Mouse (Mus musculus): ENCODE measurements around the gene Tsfm. TPM values are rescaled to one million over a fixed set of nuclear protein-coding genes. Genes with fewer than 3 reads are reported as not detected.

Tsfm gene
- polyA plus RNA-seq, 1 experiment from 2014 or later: 60.1 TPM

GRCm38 (mm10) chr10:127002056-127002455 lies 28.6 kb downstream of the Tsfm start:
- WGBS: 59% methylated on average over 1 of the region's 1 CpGs
- H3K4me2 ChIP-seq (ENCODE audit: low read depth, low read length): no peak overlapping the region
- no peaks in the 10 kb centered on the region for H3K9me3 ChIP-seq (ENCODE audit: control insufficient read depth, low read length)
- H3K4me3 ChIP-seq (ENCODE audit: low read depth, low read length): no peak overlapping the region
- no peak for ATAC-seq (ENCODE audit: low read depth)
- peaks cover 18% of the 10 kb centered on the region for H3K36me3 ChIP-seq (ENCODE audit: control insufficient read depth, insufficient read depth, low read length)
- no peaks in the 10 kb centered on the region for H3K4me1 ChIP-seq (ENCODE audit: control insufficient read depth, insufficient read depth, low read length)
- H3K27ac ChIP-seq (ENCODE audit: low read depth, low read length): no peak overlapping the region
- H3K27me3 ChIP-seq (ENCODE audit: control insufficient read depth, insufficient read depth, low read length): no peaks in the 10 kb centered on the region
- H3K9ac ChIP-seq (replicated peaks; ENCODE audit: low read depth, low read length): no peak overlapping the region

GRCm38 (mm10) chr10:127001297-127001696 lies 29.3 kb downstream of the Tsfm start:
- ATAC-seq (ENCODE audit: low read depth): no peak
- WGBS: 86% methylated on average over 9 of the region's 9 CpGs

GRCm38 (mm10) chr10:127000529-127000928 lies 30.1 kb downstream of the Tsfm start, which contains the start of gene Avil:
TSS of gene Avil (plus strand) at chr10:127000709.
- Histone ChIP-seq H3K4me1 (ENCODE audit: control insufficient read depth, insufficient read depth, low read length) (no peaks in the 10 kb centered on the region), H3K4me2 (ENCODE audit: low read depth, low read length) (no peak within 1 kb of the TSS), H3K9me3 (ENCODE audit: control insufficient read depth, low read length) (no peaks in the 10 kb centered on the region), H3K36me3 (ENCODE audit: control insufficient read depth, insufficient read depth, low read length) (peaks cover 18% of the 10 kb centered on the region), H3K27ac (ENCODE audit: low read depth, low read length) (no peak within 1 kb of the TSS), H3K27me3 (ENCODE audit: control insufficient read depth, insufficient read depth, low read length) (no peaks in the 10 kb centered on the region), H3K9ac (replicated peaks; ENCODE audit: low read depth, low read length) (no peak within 1 kb of the TSS), H3K4me3 (ENCODE audit: low read depth, low read length) (no peak within 1 kb of the TSS)
- no peak for ATAC-seq (ENCODE audit: low read depth)
- 89% methylated on average over 5 of the region's 5 CpGs for WGBS

More at GRCm38 (mm10) chr10:127001297-127001696, 29.3 kb downstream of the Tsfm start:
- no peak overlapping the region for H3K27ac ChIP-seq (ENCODE audit: low read depth, low read length)
- no peak overlapping the region for H3K4me2 ChIP-seq (ENCODE audit: low read depth, low read length)
- H3K9me3 ChIP-seq (ENCODE audit: control insufficient read depth, low read length): no peaks in the 10 kb centered on the region
- H3K27me3 ChIP-seq (ENCODE audit: control insufficient read depth, insufficient read depth, low read length): no peaks in the 10 kb centered on the region
- H3K36me3 ChIP-seq (ENCODE audit: control insufficient read depth, insufficient read depth, low read length): peaks cover 18% of the 10 kb centered on the region
- no peaks in the 10 kb centered on the region for H3K4me1 ChIP-seq (ENCODE audit: control insufficient read depth, insufficient read depth, low read length)
- no peak overlapping the region for H3K4me3 ChIP-seq (ENCODE audit: low read depth, low read length)
- H3K9ac ChIP-seq (replicated peaks; ENCODE audit: low read depth, low read length): no peak overlapping the region

- H3K4me2 ChIP-seq (ENCODE audit: low read depth, low read length): no peak overlapping the region
- H3K9ac ChIP-seq (replicated peaks; ENCODE audit: low read depth, low read length): no peak overlapping the region
- no peak overlapping the region for H3K27ac ChIP-seq (ENCODE audit: low read depth, low read length)
- no peak for ATAC-seq (ENCODE audit: low read depth)
- H3K4me3 ChIP-seq (ENCODE audit: low read depth, low read length): no peak overlapping the region
- H3K36me3 ChIP-seq (ENCODE audit: control insufficient read depth, insufficient read depth, low read length): peaks cover 43% of the 10 kb centered on the region
- no peaks in the 10 kb centered on the region for H3K4me1 ChIP-seq (ENCODE audit: control insufficient read depth, insufficient read depth, low read length)
- WGBS: 82% methylated on average over 13 of the region's 13 CpGs
- no peaks in the 10 kb centered on the region for H3K9me3 ChIP-seq (ENCODE audit: control insufficient read depth, low read length)
- H3K27me3 ChIP-seq (ENCODE audit: control insufficient read depth, insufficient read depth, low read length): no peaks in the 10 kb centered on the region
Measured at GRCm38 (mm10) chr10:126997340-126998113, 33.1 kb downstream of the Tsfm start.

- Histone ChIP-seq H3K9ac (replicated peaks; ENCODE audit: low read depth, low read length) (no peak overlapping the region), H3K36me3 (ENCODE audit: control insufficient read depth, insufficient read depth, low read length) (peaks cover 41% of the 10 kb centered on the region), H3K9me3 (ENCODE audit: control insufficient read depth, low read length) (no peaks in the 10 kb centered on the region), H3K27me3 (ENCODE audit: control insufficient read depth, insufficient read depth, low read length) (no peaks in the 10 kb centered on the region), H3K4me3 (ENCODE audit: low read depth, low read length) (no peak overlapping the region), H3K27ac (ENCODE audit: low read depth, low read length) (no peak overlapping the region), H3K4me1 (ENCODE audit: control insufficient read depth, insufficient read depth, low read length) (peaks cover 4% of the 10 kb centered on the region), H3K4me2 (ENCODE audit: low read depth, low read length) (no peak overlapping the region)
- no peak for ATAC-seq (ENCODE audit: low read depth)
- WGBS: 95% methylated on average over 3 of the region's 3 CpGs
Measured at GRCm38 (mm10) chr10:126993621-126994020, 37.0 kb downstream of the Tsfm start.

- Histone ChIP-seq H3K27ac (ENCODE audit: low read depth, low read length) (no peak overlapping the region), H3K4me2 (ENCODE audit: low read depth, low read length) (no peak overlapping the region), H3K9me3 (ENCODE audit: control insufficient read depth, low read length) (no peaks in the 10 kb centered on the region), H3K4me3 (ENCODE audit: low read depth, low read length) (no peak overlapping the region), H3K4me1 (ENCODE audit: control insufficient read depth, insufficient read depth, low read length) (peaks cover 21% of the 10 kb centered on the region), H3K36me3 (ENCODE audit: control insufficient read depth, insufficient read depth, low read length) (peaks cover 29% of the 10 kb centered on the region), H3K9ac (replicated peaks; ENCODE audit: low read depth, low read length) (no peak overlapping the region), H3K27me3 (ENCODE audit: control insufficient read depth, insufficient read depth, low read length) (no peaks in the 10 kb centered on the region)
- 8% methylated on average over 3 of the region's 3 CpGs for WGBS
- ATAC-seq (ENCODE audit: low read depth): no peak
Measured at GRCm38 (mm10) chr10:126991676-126992075, 39.0 kb downstream of the Tsfm start.

GRCm38 (mm10) chr10:126990313-126991056 lies 40.2 kb downstream of the Tsfm start:
- H3K36me3 ChIP-seq (ENCODE audit: control insufficient read depth, insufficient read depth, low read length): peaks cover 29% of the 10 kb centered on the region
- 58% methylated on average over 7 of the region's 7 CpGs for WGBS
- ATAC-seq (ENCODE audit: low read depth): peak; percentile 66; the same call in 1 of the 2 replicates
- no peaks in the 10 kb centered on the region for H3K9me3 ChIP-seq (ENCODE audit: control insufficient read depth, low read length)
- H3K4me3 ChIP-seq (ENCODE audit: low read depth, low read length): no peak overlapping the region
- no peak overlapping the region for H3K4me2 ChIP-seq (ENCODE audit: low read depth, low read length)
- no peak overlapping the region for H3K27ac ChIP-seq (ENCODE audit: low read depth, low read length)
- H3K27me3 ChIP-seq (ENCODE audit: control insufficient read depth, insufficient read depth, low read length): no peaks in the 10 kb centered on the region
- H3K4me1 ChIP-seq (ENCODE audit: control insufficient read depth, insufficient read depth, low read length): peaks cover 31% of the 10 kb centered on the region
- no peak overlapping the region for H3K9ac ChIP-seq (replicated peaks; ENCODE audit: low read depth, low read length)

- Histone ChIP-seq H3K4me2 (ENCODE audit: low read depth, low read length) (no peak overlapping the region), H3K9me3 (ENCODE audit: control insufficient read depth, low read length) (no peaks in the 10 kb centered on the region), H3K4me3 (ENCODE audit: low read depth, low read length) (no peak overlapping the region), H3K36me3 (ENCODE audit: control insufficient read depth, insufficient read depth, low read length) (peaks cover 15% of the 10 kb centered on the region), H3K4me1 (ENCODE audit: control insufficient read depth, insufficient read depth, low read length) (peaks cover 48% of the 10 kb centered on the region), H3K9ac (replicated peaks; ENCODE audit: low read depth, low read length) (no peak overlapping the region), H3K27me3 (ENCODE audit: control insufficient read depth, insufficient read depth, low read length) (no peaks in the 10 kb centered on the region), H3K27ac (ENCODE audit: low read depth, low read length) (no peak overlapping the region)
- WGBS: 76% methylated on average over 5 of the region's 5 CpGs
- ATAC-seq (ENCODE audit: low read depth): no peak
Measured at GRCm38 (mm10) chr10:126988513-126989165, 42.0 kb downstream of the Tsfm start.

Measured in neural tube, embryonic 14.5 days (tissue).